Mouse (Mus musculus): ENCODE data around the gene Tbca.

GRCm38 (mm10) chr13:94838756-94839337 lies 50.1 kb downstream of the Tbca start:
- TF ChIP-seq CTCF (IDR thresholded peaks at IDR 0.05; ENCODE audit: low read depth, low read length) (no peak), GATA1 (IDR thresholded peaks at IDR 0.05; ENCODE audit: borderline replicate concordance, low read length) (no peak), POLR2AphosphoS5 (IDR thresholded peaks at IDR 0.05; ENCODE audit: insufficient replicate concordance, low read depth, low read length) (no peak), TAL1 (conservative IDR thresholded peaks at IDR 0.05; ENCODE audit: low read depth, low read length) (no peak), GATA2 (IDR thresholded peaks at IDR 0.05; ENCODE audit: borderline replicate concordance, low read depth, low read length) (no peak)

Measured in G1E (cell line).